Mouse (Mus musculus): ENCODE measurements around the gene Pus7. TPM values are rescaled to one million over a fixed set of nuclear protein-coding genes. Genes with fewer than 3 reads are reported as not detected.

Pus7 gene
- 35.6 and 37.6 TPM in 2 replicates for polyA plus RNA-seq (2016; fragmentation: Nextera tagmentation; extraction: Ambion mirVana)

DNA sequence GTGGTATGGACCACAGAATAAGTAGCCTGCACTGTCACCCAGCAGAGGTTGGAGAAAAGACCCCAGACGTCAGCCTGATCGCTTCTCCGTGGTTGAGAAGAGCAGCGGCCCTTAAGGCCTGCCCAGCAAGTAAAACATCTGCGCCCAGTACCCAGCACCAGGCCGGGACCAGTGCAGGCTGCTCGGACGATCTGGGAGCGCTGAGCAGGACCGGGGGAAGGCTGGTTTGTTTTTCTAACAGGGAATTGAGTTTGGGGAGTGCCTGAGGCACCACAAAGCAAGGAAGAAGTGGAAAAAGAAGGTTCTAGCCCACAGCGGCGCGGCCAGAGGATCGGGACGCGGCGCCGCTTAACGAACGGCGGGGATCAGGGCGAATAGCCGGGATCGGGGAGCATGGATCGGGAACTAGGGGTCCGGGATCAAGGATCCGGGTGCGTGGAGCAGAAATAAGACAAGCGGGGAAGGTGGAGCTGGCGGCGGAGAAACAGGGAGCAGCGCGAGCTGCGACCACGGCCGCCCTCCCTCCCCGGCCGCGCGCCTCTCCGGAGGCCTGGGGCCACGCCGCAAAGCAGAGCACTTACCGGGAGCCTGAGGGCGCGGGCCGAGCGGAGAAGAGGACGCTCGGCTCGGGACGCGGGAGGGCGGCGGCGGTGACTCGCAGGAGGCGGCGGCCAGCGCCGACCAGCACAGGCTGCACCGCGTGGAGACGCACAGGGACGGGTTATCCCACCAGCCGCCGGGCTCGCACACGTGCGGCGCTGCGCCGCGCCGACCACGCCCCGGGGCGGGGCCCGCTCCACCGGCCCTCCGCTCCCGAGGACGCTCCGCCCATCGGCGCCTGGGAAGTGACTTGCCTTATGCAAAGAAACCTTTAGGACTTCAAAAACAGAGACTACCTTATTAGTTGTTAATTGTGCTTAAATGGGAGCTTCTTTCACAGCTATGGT, at the start of gene Pus7:
Gene Pus7, minus strand, starts transcription at position 781 of the 947 bp plus-strand sequence.
- Histone ChIP-seq H3K27ac (peak within 1 kb of the TSS; percentile 61), H3K9ac (peak within 1 kb of the TSS; percentile 89), H3K4me2 (peak within 1 kb of the TSS; percentile 81), H3K36me3 (peaks cover 6% of the 10 kb centered on the region; the same call in 1 of the 2 replicates), H3K4me3 (peak within 1 kb of the TSS; percentile 76), H3K27me3 (replicated peaks) (no peaks in the 10 kb centered on the region), H3K9me3 (replicated peaks) (no peaks in the 10 kb centered on the region), H3K4me1 (peaks cover 41% of the 10 kb centered on the region)
- WGBS (ENCODE audit: insufficient replicate concordance), result under 1% methylated on average over 79 of the region's 86 CpGs
- ATAC-seq, result peak; percentile 89

DNA sequence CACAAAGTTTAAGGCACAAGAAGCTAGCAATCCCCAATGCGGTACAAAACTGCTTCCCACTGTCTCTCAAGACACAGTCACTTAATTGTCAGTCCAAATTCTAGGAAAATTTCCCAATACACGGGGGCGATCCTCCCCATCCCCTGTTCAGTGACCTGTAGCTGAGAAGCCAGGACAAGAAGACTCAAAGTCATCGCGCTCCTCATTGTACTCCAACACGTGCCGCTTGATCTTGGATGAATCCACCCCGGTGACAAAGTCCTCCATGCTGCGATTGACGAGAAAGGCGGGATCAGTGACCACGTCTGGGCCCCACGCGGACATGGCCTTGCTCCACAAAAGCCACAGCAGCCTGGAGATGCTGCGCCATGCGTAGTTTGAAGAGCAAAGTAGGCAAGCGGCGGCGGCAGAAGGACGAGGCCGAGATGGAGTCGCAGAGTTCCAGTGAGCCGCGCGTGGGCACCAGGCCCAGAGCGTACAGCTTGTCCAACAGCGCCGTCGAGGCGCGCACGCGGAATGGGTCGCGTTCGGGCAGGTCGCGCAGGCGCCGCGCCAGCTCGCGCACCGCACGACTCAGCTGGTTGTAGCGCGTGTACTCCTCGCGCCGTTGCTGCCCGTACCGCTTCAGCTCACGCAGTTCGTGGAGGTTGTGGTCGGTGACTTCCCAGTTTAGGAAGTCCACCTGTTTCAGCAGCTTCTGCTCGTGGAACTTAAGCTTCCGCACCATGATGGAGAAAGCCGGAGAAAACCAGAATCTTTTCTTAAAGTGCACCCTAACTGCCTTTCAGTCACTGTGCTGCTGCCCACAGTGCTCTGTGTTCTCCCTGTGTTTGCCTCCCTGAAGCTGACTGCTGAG, 47.6 kb upstream of the Pus7 start:
- peak overlapping the region; percentile 25; the same call in 1 of the 2 replicates for H3K4me2 ChIP-seq
- H3K36me3 ChIP-seq, result no peaks in the 10 kb centered on the region

GRCm38 (mm10) chr5:23826321-23827004, 43.0 kb upstream of the Pus7 start:
- Histone ChIP-seq H3K9me3 (replicated peaks) (no peaks in the 10 kb centered on the region), H3K9ac (no peak overlapping the region), H3K36me3 (no peaks in the 10 kb centered on the region), H3K4me1 (no peaks in the 10 kb centered on the region), H3K27ac (no peak overlapping the region), H3K27me3 (replicated peaks) (peaks cover 34% of the 10 kb centered on the region), H3K4me2 (no peak overlapping the region), H3K4me3 (no peak overlapping the region)
- WGBS (ENCODE audit: insufficient replicate concordance), result 25% methylated on average over 11 of the region's 11 CpGs
- no peak for ATAC-seq

More for the DNA sequence above, 47.6 kb upstream of the Pus7 start:
- H3K9me3 ChIP-seq (replicated peaks), result no peaks in the 10 kb centered on the region
- H3K27ac ChIP-seq, result no peak overlapping the region
- peak overlapping the region; percentile 11 for H3K4me3 ChIP-seq
- WGBS (ENCODE audit: insufficient replicate concordance), result 26% methylated on average over 58 of the region's 58 CpGs
- ATAC-seq, result no peak
- H3K27me3 ChIP-seq (replicated peaks), result peaks cover 53% of the 10 kb centered on the region
- no peak overlapping the region for H3K9ac ChIP-seq
- no peaks in the 10 kb centered on the region for H3K4me1 ChIP-seq

DNA sequence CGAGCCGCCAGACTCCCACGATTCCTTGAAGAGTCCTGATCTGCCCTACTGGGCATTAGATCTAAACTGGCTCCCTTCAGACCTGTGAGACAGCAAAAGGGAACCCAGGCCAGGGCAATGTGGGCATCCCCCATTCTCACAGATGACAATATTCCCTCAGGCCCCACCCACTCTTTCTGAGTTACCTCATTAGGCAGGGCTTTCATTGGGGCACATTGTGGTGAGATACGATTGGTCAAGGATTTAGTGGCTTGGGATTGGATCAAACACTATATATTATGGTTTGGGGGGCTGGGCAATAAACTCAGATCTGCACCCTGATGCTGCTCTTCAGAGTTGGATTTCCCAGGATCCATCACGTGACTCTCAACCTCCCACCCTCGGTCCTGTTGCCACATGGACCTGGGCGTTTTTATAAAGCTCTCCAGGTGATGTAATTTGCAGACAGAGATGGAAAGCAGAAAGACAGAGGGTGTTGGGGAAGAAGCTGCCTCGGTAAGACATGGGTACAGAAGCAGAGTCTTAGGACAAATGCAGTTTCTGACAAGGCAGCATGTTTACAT, 40.7 kb upstream of the Pus7 start:
- WGBS (ENCODE audit: insufficient replicate concordance), result 66% methylated on average over 8 of the region's 8 CpGs
- Histone ChIP-seq H3K4me1 (no peaks in the 10 kb centered on the region), H3K27ac (no peak overlapping the region), H3K9ac (no peak overlapping the region), H3K9me3 (replicated peaks) (no peaks in the 10 kb centered on the region), H3K27me3 (replicated peaks) (peaks cover 12% of the 10 kb centered on the region), H3K4me3 (no peak overlapping the region), H3K36me3 (peaks cover 12% of the 10 kb centered on the region), H3K4me2 (no peak overlapping the region)
- 0 out of 2 replicates have a peak, but pooled peaks have one; percentile 28 for ATAC-seq

GRCm38 (mm10) chr5:23822306-23822705, 38.8 kb upstream of the Pus7 start:
- 67% methylated on average over 11 of the region's 11 CpGs for WGBS (ENCODE audit: insufficient replicate concordance)
- Histone ChIP-seq H3K4me1 (no peaks in the 10 kb centered on the region), H3K9ac (no peak overlapping the region), H3K27me3 (replicated peaks) (0 out of 2 replicates have a peak, but pooled peaks cover 4% of the 10 kb centered on the region), H3K27ac (no peak overlapping the region), H3K9me3 (replicated peaks) (no peaks in the 10 kb centered on the region), H3K36me3 (peaks cover 27% of the 10 kb centered on the region), H3K4me3 (no peak overlapping the region), H3K4me2 (no peak overlapping the region)
- ATAC-seq, result no peak

- 86% methylated on average over 15 of the region's 15 CpGs for WGBS (ENCODE audit: insufficient replicate concordance)
- Histone ChIP-seq H3K36me3 (peaks cover 81% of the 10 kb centered on the region), H3K4me2 (no peak overlapping the region), H3K27me3 (replicated peaks) (no peaks in the 10 kb centered on the region), H3K4me3 (no peak overlapping the region), H3K27ac (no peak overlapping the region), H3K9ac (no peak overlapping the region), H3K9me3 (replicated peaks) (peaks cover 15% of the 10 kb centered on the region), H3K4me1 (no peaks in the 10 kb centered on the region)
- no peak for ATAC-seq
Measured at GRCm38 (mm10) chr5:23816681-23817080, 33.2 kb upstream of the Pus7 start.

DNA sequence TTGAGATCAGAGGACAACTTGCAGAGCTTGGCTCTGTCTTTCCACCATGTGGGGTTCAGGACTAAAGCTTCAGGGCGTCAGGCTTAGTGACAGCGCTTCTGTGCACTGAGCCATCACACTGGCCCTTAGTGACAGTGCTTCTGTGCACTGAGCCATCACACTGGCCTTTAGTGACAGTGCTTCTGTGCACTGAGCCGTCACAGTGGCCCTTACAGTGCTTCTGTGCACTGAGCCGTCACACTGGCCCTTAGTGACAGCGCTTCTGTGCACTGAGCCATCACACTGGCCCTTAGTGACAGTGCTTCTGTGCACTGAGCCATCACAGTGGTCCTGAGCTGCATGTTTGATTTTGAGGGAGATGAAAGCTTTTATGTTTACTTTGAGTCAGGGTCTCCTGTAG, 31.3 kb upstream of the Pus7 start:
- H3K27ac ChIP-seq, result no peak overlapping the region
- no peak overlapping the region for H3K4me3 ChIP-seq
- 90% methylated on average over 5 of the region's 5 CpGs for WGBS (ENCODE audit: insufficient replicate concordance)
- H3K4me1 ChIP-seq, result no peaks in the 10 kb centered on the region
- H3K9me3 ChIP-seq (replicated peaks), result peaks cover 16% of the 10 kb centered on the region
- peaks cover 94% of the 10 kb centered on the region for H3K36me3 ChIP-seq
- H3K27me3 ChIP-seq (replicated peaks), result no peaks in the 10 kb centered on the region
- no peak for ATAC-seq
- H3K4me2 ChIP-seq, result no peak overlapping the region
- H3K9ac ChIP-seq, result no peak overlapping the region

GRCm38 (mm10) chr5:23792726-23793125, 9.2 kb upstream of the Pus7 start:
- peaks cover 31% of the 10 kb centered on the region for H3K4me1 ChIP-seq

GRCm38 (mm10) chr5:23789078-23789612, 5.6 kb upstream of the Pus7 start:
- peak overlapping the region; percentile 94 for H3K9ac ChIP-seq
- peak; percentile 62; the same call in 1 of the 2 replicates for ATAC-seq
- peaks cover 44% of the 10 kb centered on the region for H3K36me3 ChIP-seq
- no peaks in the 10 kb centered on the region for H3K9me3 ChIP-seq (replicated peaks)
- peaks cover 32% of the 10 kb centered on the region for H3K4me1 ChIP-seq
- H3K4me2 ChIP-seq, result peak overlapping the region; percentile 69
- peak overlapping the region; percentile 87 for H3K27ac ChIP-seq
- H3K4me3 ChIP-seq, result peak overlapping the region; percentile 83
- no peaks in the 10 kb centered on the region for H3K27me3 ChIP-seq (replicated peaks)
- 23% methylated on average over 4 of the region's 4 CpGs for WGBS (ENCODE audit: insufficient replicate concordance)

More at GRCm38 (mm10) chr5:23792726-23793125, 9.2 kb upstream of the Pus7 start:
- Histone ChIP-seq H3K27me3 (replicated peaks) (no peaks in the 10 kb centered on the region), H3K4me3 (no peak overlapping the region), H3K27ac (no peak overlapping the region), H3K36me3 (peaks cover 76% of the 10 kb centered on the region), H3K9ac (no peak overlapping the region), H3K4me2 (no peak overlapping the region), H3K9me3 (replicated peaks) (no peaks in the 10 kb centered on the region)
- 92% methylated on average over 2 of the region's 2 CpGs for WGBS (ENCODE audit: insufficient replicate concordance)
- no peak for ATAC-seq

- H3K36me3 ChIP-seq, result peaks cover 38% of the 10 kb centered on the region
- H3K9me3 ChIP-seq (replicated peaks), result no peaks in the 10 kb centered on the region
- H3K4me1 ChIP-seq, result peaks cover 37% of the 10 kb centered on the region
- H3K27ac ChIP-seq, result peak overlapping the region; percentile 87
- peak overlapping the region; percentile 69 for H3K4me2 ChIP-seq
- 20% methylated on average over 3 of the region's 3 CpGs for WGBS (ENCODE audit: insufficient replicate concordance)
- peak overlapping the region; percentile 94 for H3K9ac ChIP-seq
- peak overlapping the region; percentile 83 for H3K4me3 ChIP-seq
- ATAC-seq, result peak; percentile 9; the same call in 1 of the 2 replicates
- no peaks in the 10 kb centered on the region for H3K27me3 ChIP-seq (replicated peaks)
Measured at GRCm38 (mm10) chr5:23788390-23788830, 4.9 kb upstream of the Pus7 start.

Data from liver, embryonic 12.5 days (tissue).